Mouse (Mus musculus): ENCODE measurements around the gene Rab3c. TPM values are rescaled to one million over a fixed set of nuclear protein-coding genes. Genes with fewer than 3 reads are reported as not detected.

Gene Rab3c
- polyA plus RNA-seq, 1 experiment from 2014 or later: 5.2 TPM

- H3K9ac ChIP-seq: no peak overlapping the region
- H3K4me2 ChIP-seq (replicated peaks): no peak overlapping the region
- no peaks in the 10 kb centered on the region for H3K36me3 ChIP-seq
- no peaks in the 10 kb centered on the region for H3K9me3 ChIP-seq
- no peak for ATAC-seq
- H3K4me3 ChIP-seq (replicated peaks): no peak overlapping the region
- 61% methylated on average over 6 of the region's 6 CpGs for WGBS
- H3K27me3 ChIP-seq (replicated peaks): no peaks in the 10 kb centered on the region
- no peak overlapping the region for H3K27ac ChIP-seq
- no peaks in the 10 kb centered on the region for H3K4me1 ChIP-seq (replicated peaks)
Observed at GRCm38 (mm10) chr13:110175651-110176050, 105.1 kb downstream of the Rab3c start.

- WGBS: 87% methylated on average over 3 of the region's 3 CpGs
- Histone ChIP-seq H3K9ac (no peak overlapping the region), H3K4me1 (replicated peaks) (no peaks in the 10 kb centered on the region), H3K36me3 (no peaks in the 10 kb centered on the region), H3K27me3 (replicated peaks) (no peaks in the 10 kb centered on the region), H3K4me3 (replicated peaks) (no peak overlapping the region), H3K9me3 (no peaks in the 10 kb centered on the region), H3K27ac (no peak overlapping the region), H3K4me2 (replicated peaks) (no peak overlapping the region)
- no peak for ATAC-seq
Observed at GRCm38 (mm10) chr13:110169669-110170068, 111.1 kb downstream of the Rab3c start.

- Histone ChIP-seq H3K4me2 (replicated peaks) (no peak overlapping the region), H3K27me3 (replicated peaks) (no peaks in the 10 kb centered on the region), H3K9ac (no peak overlapping the region), H3K36me3 (no peaks in the 10 kb centered on the region), H3K27ac (no peak overlapping the region), H3K9me3 (no peaks in the 10 kb centered on the region), H3K4me3 (replicated peaks) (no peak overlapping the region), H3K4me1 (replicated peaks) (no peaks in the 10 kb centered on the region)
- 78% methylated on average over 4 of the region's 4 CpGs for WGBS
- ATAC-seq: no peak
Observed at GRCm38 (mm10) chr13:110169152-110169551, 111.6 kb downstream of the Rab3c start.

- H3K9me3 ChIP-seq: no peaks in the 10 kb centered on the region
- H3K27me3 ChIP-seq (replicated peaks): no peaks in the 10 kb centered on the region
- no peak overlapping the region for H3K4me2 ChIP-seq (replicated peaks)
- H3K9ac ChIP-seq: no peak overlapping the region
- no peak overlapping the region for H3K27ac ChIP-seq
- H3K36me3 ChIP-seq: no peaks in the 10 kb centered on the region
- 82% methylated on average over 4 of the region's 4 CpGs for WGBS
- H3K4me1 ChIP-seq (replicated peaks): no peaks in the 10 kb centered on the region
- H3K4me3 ChIP-seq (replicated peaks): no peak overlapping the region
- ATAC-seq: no peak
Observed at GRCm38 (mm10) chr13:110168570-110168969, 112.2 kb downstream of the Rab3c start.

- Histone ChIP-seq H3K27ac (no peak overlapping the region), H3K4me3 (replicated peaks) (no peak overlapping the region), H3K36me3 (no peaks in the 10 kb centered on the region), H3K9ac (no peak overlapping the region), H3K27me3 (replicated peaks) (no peaks in the 10 kb centered on the region), H3K9me3 (no peaks in the 10 kb centered on the region), H3K4me1 (replicated peaks) (no peaks in the 10 kb centered on the region), H3K4me2 (replicated peaks) (no peak overlapping the region)
- 60% methylated on average over 3 of the region's 3 CpGs for WGBS
- ATAC-seq: no peak
Observed at GRCm38 (mm10) chr13:110166622-110167330, 114.0 kb downstream of the Rab3c start.

GRCm38 (mm10) chr13:110159980-110160379 lies 120.8 kb downstream of the Rab3c start:
- Histone ChIP-seq H3K27ac (no peak overlapping the region), H3K36me3 (no peaks in the 10 kb centered on the region), H3K9ac (no peak overlapping the region), H3K4me1 (replicated peaks) (no peaks in the 10 kb centered on the region), H3K9me3 (no peaks in the 10 kb centered on the region), H3K27me3 (replicated peaks) (no peaks in the 10 kb centered on the region), H3K4me3 (replicated peaks) (no peak overlapping the region), H3K4me2 (replicated peaks) (no peak overlapping the region)
- ATAC-seq: no peak
- 62% methylated on average over 4 of the region's 4 CpGs for WGBS

GRCm38 (mm10) chr13:110158588-110159519 lies 121.9 kb downstream of the Rab3c start:
- H3K36me3 ChIP-seq: no peaks in the 10 kb centered on the region
- H3K9ac ChIP-seq: no peak overlapping the region
- ATAC-seq: no peak
- no peak overlapping the region for H3K4me2 ChIP-seq (replicated peaks)
- no peak overlapping the region for H3K4me3 ChIP-seq (replicated peaks)
- H3K27ac ChIP-seq: no peak overlapping the region
- no peaks in the 10 kb centered on the region for H3K4me1 ChIP-seq (replicated peaks)
- no peaks in the 10 kb centered on the region for H3K9me3 ChIP-seq
- no peaks in the 10 kb centered on the region for H3K27me3 ChIP-seq (replicated peaks)
- WGBS: 63% methylated on average over 7 of the region's 7 CpGs

GRCm38 (mm10) chr13:110145545-110145944 lies 135.3 kb downstream of the Rab3c start:
- WGBS: 64% methylated on average over 3 of the region's 3 CpGs
- Histone ChIP-seq H3K9me3 (no peaks in the 10 kb centered on the region), H3K4me1 (replicated peaks) (no peaks in the 10 kb centered on the region), H3K9ac (no peak overlapping the region), H3K4me3 (replicated peaks) (no peak overlapping the region), H3K4me2 (replicated peaks) (no peak overlapping the region), H3K27me3 (replicated peaks) (no peaks in the 10 kb centered on the region), H3K36me3 (no peaks in the 10 kb centered on the region), H3K27ac (no peak overlapping the region)
- ATAC-seq: no peak

GRCm38 (mm10) chr13:110145019-110145418 lies 135.8 kb downstream of the Rab3c start:
- Histone ChIP-seq H3K9ac (no peak overlapping the region), H3K4me3 (replicated peaks) (no peak overlapping the region), H3K27me3 (replicated peaks) (no peaks in the 10 kb centered on the region), H3K36me3 (no peaks in the 10 kb centered on the region), H3K27ac (no peak overlapping the region), H3K4me1 (replicated peaks) (no peaks in the 10 kb centered on the region), H3K4me2 (replicated peaks) (no peak overlapping the region), H3K9me3 (no peaks in the 10 kb centered on the region)
- WGBS: 35% methylated on average over 8 of the region's 8 CpGs
- ATAC-seq: no peak

GRCm38 (mm10) chr13:110139339-110139738 lies 141.5 kb downstream of the Rab3c start:
- 70% methylated on average over 5 of the region's 5 CpGs for WGBS
- no peak overlapping the region for H3K9ac ChIP-seq
- H3K27me3 ChIP-seq (replicated peaks): no peaks in the 10 kb centered on the region
- H3K36me3 ChIP-seq: no peaks in the 10 kb centered on the region
- no peaks in the 10 kb centered on the region for H3K4me1 ChIP-seq (replicated peaks)
- no peak overlapping the region for H3K4me2 ChIP-seq (replicated peaks)
- H3K9me3 ChIP-seq: no peaks in the 10 kb centered on the region
- H3K27ac ChIP-seq: no peak overlapping the region
- no peak; the same call in 1 of the 2 replicates for ATAC-seq
- no peak overlapping the region for H3K4me3 ChIP-seq (replicated peaks)

GRCm38 (mm10) chr13:110138644-110139043 lies 142.2 kb downstream of the Rab3c start:
- no peak for ATAC-seq
- H3K4me3 ChIP-seq (replicated peaks): no peak overlapping the region
- no peak overlapping the region for H3K9ac ChIP-seq
- WGBS: 56% methylated on average over 5 of the region's 5 CpGs
- H3K27ac ChIP-seq: no peak overlapping the region
- no peaks in the 10 kb centered on the region for H3K36me3 ChIP-seq
- H3K9me3 ChIP-seq: no peaks in the 10 kb centered on the region
- H3K4me2 ChIP-seq (replicated peaks): no peak overlapping the region
- H3K4me1 ChIP-seq (replicated peaks): no peaks in the 10 kb centered on the region
- H3K27me3 ChIP-seq (replicated peaks): no peaks in the 10 kb centered on the region

GRCm38 (mm10) chr13:110127613-110128258 lies 153.1 kb downstream of the Rab3c start:
- H3K27me3 ChIP-seq (replicated peaks): no peaks in the 10 kb centered on the region
- no peak overlapping the region for H3K27ac ChIP-seq
- no peak overlapping the region for H3K4me2 ChIP-seq (replicated peaks)
- H3K36me3 ChIP-seq: no peaks in the 10 kb centered on the region
- no peak overlapping the region for H3K9ac ChIP-seq
- no peaks in the 10 kb centered on the region for H3K9me3 ChIP-seq
- H3K4me1 ChIP-seq (replicated peaks): no peaks in the 10 kb centered on the region
- 58% methylated on average over 12 of the region's 12 CpGs for WGBS
- ATAC-seq: no peak
- no peak overlapping the region for H3K4me3 ChIP-seq (replicated peaks)
